Mouse (Mus musculus) brain, embryonic 14.5 days (tissue): ENCODE measurements around the gene Hdhd3. TPM values are rescaled to one million over a fixed set of nuclear protein-coding genes. Genes with fewer than 3 reads are reported as not detected.

Source experiments
- DNase-seq: peaks from one replicate; pipeline ENCODE4 v3.0.0-alpha.2; 2011; ENCODE audit warnings: low read depth
- CTCF ChIP-seq: fragments of 200-500 bp; IDR thresholded peaks from 2 replicates; pipeline ENCODE4 v1.5.1; 2012; ENCODE audit warnings: inconsistent platforms, mild to moderate bottlenecking, moderate library complexity, borderline replicate concordance; ENCODE audit not compliant: insufficient read depth, insufficient read length; ENCODE audit errors: extremely low read depth
- POLR2A ChIP-seq: fragments of 200-500 bp; IDR thresholded peaks from 2 replicates; pipeline ENCODE4 v1.6.1; 2012; ENCODE audit warnings: mild to moderate bottlenecking, inconsistent platforms, borderline replicate concordance; ENCODE audit not compliant: poor library complexity, insufficient read depth, insufficient read length, severe bottlenecking; ENCODE audit errors: extremely low read depth
- polyA plus RNA-seq: library from polyadenylated mRNA; depleted of rRNA; stranded (reverse); fragments of >200 nt; gene quantifications from 2 replicates; pipeline ENCODE4 v1.2.3, GENCODE M21; 2012; rRNA removed

Hdhd3 gene
- polyA plus RNA-seq, 1 experiment: 6.9 TPM

GRCm38 (mm10) chr4:62472071-62472470, 31.2 kb downstream of the Hdhd3 start:
- no peak for DNase-seq
- TF ChIP-seq POLR2A: no peak
- TF ChIP-seq CTCF: no peak

- DNase-seq: peak; percentile 93
- TF ChIP-seq CTCF (no peak), POLR2A (peak; percentile 18; the same call in 1 of the 2 replicates)
Observed at GRCm38 (mm10) chr4:62470598-62471051, 32.6 kb downstream of the Hdhd3 start, which contains the start of gene Wdr31. Wdr31 (minus strand) TSS chr4:62470896.

DNA sequence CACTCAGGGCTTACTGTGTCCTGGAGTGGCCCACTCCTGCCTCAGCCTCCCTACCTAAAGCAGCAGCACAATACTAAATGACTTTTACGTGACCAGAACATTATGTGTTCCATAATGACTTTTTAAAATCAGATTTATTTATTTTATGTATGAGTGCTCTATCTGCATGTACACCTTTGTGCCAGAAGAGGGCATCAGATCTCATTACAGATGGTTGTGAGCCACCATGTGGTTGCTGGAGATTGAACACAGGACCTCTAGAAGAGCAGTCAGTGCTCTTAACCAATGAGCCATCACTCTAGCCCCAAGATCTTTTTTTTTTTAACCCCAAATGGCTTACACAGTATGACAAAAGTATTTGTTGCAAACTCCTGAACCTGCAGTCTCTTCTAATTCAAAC, 35.1 kb downstream of the Hdhd3 start:
- DNase-seq: no peak
- TF ChIP-seq CTCF (no peak), POLR2A (no peak)

GRCm38 (mm10) chr4:62463124-62463523, 40.1 kb downstream of the Hdhd3 start:
- TF ChIP-seq POLR2A (no peak), CTCF (no peak)
- no peak for DNase-seq

DNA sequence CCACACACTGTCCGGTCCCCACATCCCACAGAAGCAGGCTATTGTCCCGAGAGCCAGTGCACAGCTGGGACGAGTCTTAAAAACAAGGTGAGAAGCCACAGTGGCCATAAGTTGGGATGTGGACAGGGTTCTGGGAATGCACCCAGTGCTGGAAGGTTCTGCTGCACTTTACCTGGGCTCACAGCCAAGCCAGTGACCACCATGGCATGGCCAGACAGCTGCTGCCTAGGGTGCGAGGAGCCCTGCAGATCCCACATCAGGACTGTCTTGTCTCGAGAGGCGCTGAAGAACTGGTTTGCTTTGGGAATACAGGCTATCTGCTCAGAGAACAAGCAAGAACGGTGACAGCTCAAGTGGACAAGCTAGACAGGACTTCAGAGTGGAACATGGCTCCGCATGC, 42.9 kb downstream of the Hdhd3 start:
- DNase-seq: no peak
- TF ChIP-seq POLR2A (no peak), CTCF (no peak)

GRCm38 (mm10) chr4:62459081-62459480, 44.2 kb downstream of the Hdhd3 start:
- TF ChIP-seq POLR2A (no peak), CTCF (no peak)
- DNase-seq: peak; percentile 70

DNA sequence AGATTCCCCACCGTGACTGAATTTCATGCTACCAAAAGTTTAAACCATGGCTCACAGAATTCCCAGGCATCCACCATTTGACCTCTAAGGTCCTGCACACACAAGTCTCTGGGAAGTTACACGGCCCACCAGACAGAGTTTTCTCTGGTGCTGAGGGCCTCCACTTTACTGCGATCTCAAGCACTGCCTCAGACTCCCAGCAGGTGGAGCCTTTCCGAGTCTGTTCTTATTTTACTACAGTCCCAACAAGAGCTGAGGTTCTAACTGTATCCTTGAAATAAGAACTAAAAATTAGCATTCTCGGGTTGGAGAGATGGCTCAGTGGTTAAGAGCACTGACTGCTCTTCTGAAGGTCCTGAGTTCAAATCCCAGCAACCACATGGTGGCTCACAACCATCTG, 48.3 kb downstream of the Hdhd3 start:
- DNase-seq: peak; percentile 45
- TF ChIP-seq CTCF (peak; percentile 63; the same call in 1 of the 2 replicates), POLR2A (no peak)

Other genes with a start within 250 kb of the Hdhd3 start
- gene Slc31a2, start 240.9 kb downstream of the Hdhd3 start, polyA plus RNA-seq: 12.0 and 12.4 TPM in 2 replicates
- gene Fkbp15, start 142.9 kb downstream of the Hdhd3 start, polyA plus RNA-seq: 22.3 and 22.4 TPM in 2 replicates
- 30.0 and 32.3 TPM in 2 replicates for gene Slc31a1, start 142.7 kb downstream of the Hdhd3 start, polyA plus RNA-seq
- 84.0 and 92.6 TPM in 2 replicates for gene Cdc26, start 94.8 kb downstream of the Hdhd3 start, polyA plus RNA-seq
- gene Prpf4, start 94.7 kb downstream of the Hdhd3 start, polyA plus RNA-seq: 23.4 and 26.7 TPM in 2 replicates
- gene Rnf183, start 68.2 kb downstream of the Hdhd3 start, polyA plus RNA-seq: 0.96 and 1.2 TPM in 2 replicates
- 6.9 and 8.0 TPM in 2 replicates for gene Wdr31, start 32.6 kb downstream of the Hdhd3 start, polyA plus RNA-seq
- gene Bspry, start 23.4 kb downstream of the Hdhd3 start, polyA plus RNA-seq: 0.72 TPM in 2 replicates
- 47.2 and 50.2 TPM in 2 replicates for gene Alad, start 16.5 kb upstream of the Hdhd3 start, polyA plus RNA-seq
- 46.1 and 47.9 TPM in 2 replicates for gene Pole3, start 21.6 kb upstream of the Hdhd3 start, polyA plus RNA-seq
- 0.77 and 1.0 TPM in 2 replicates for gene 4933430I17Rik, start 21.9 kb upstream of the Hdhd3 start, polyA plus RNA-seq
- gene Rgs3, start 56.4 kb upstream of the Hdhd3 start, polyA plus RNA-seq: 68.8 and 92.5 TPM in 2 replicates